ENCODE assay signal across 15 mouse cellular contexts in the genomic region with DNA sequence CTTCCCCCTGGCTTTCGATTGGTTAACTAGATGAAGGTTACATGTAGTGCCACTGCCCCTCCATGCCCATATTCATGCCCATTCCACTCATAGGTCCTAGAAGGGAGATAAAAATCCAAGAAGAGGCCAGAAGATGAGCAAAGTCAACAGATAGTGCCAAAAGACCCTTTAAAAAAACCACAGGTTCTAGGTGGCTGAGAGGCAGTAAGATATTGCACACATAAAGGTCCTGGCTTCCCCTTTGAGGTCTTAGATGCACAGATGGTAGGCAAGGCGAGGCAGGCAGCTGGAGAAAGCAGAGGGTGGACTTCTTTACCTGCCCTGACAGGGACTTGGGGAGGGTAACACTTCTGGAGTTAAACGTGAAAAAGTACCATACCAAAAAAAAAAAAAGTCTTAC.
DNase-seq lines count a peak whose midpoint lies in the region; ATAC-seq and TF ChIP-seq lines count a peak whose summit lies in the region.
"Had no signal": no experiment of that assay in that cellular context is flagged by ENCODE, and none has a peak within 500 bp of the region (broad histone marks: within the 10 kb centered on the region; RNA-seq: fewer than 3 reads in every experiment).

No protein-coding gene starts in this region.

- no peak for TF ChIP-seq POLR2A in thymus, adult 2 months (IDR thresholded peaks at IDR 0.05; ENCODE audit: control insufficient read depth, extremely low read depth, insufficient read depth, low read length, poor library complexity)

- no peaks in the 10 kb centered on the region for H3K27me3 ChIP-seq in intestine, embryonic 14.5 days (replicated peaks; ENCODE audit: control insufficient read depth, insufficient read depth, low read length)
- no peaks in the 10 kb centered on the region for H3K27me3 ChIP-seq in intestine, postnatal 0 days (replicated peaks; ENCODE audit: control insufficient read depth, insufficient read depth, low read length)
- H3K27me3 ChIP-seq in hindbrain, embryonic 14.5 days (ENCODE audit: control insufficient read depth, insufficient read depth, low read length), result no peaks in the 10 kb centered on the region
- H3K27me3 ChIP-seq in midbrain, embryonic 15.5 days (replicated peaks), result 0 out of 2 replicates have a peak, but pooled peaks cover 2% of the 10 kb centered on the region
- no peaks in the 10 kb centered on the region for H3K27me3 ChIP-seq in thymus, adult 2 months (ENCODE audit: control insufficient read depth, insufficient read depth, low read length)
- H3K27me3 ChIP-seq: liver, embryonic 15.5 days had no signal

- no peak overlapping the region for H3K4me2 ChIP-seq in intestine, embryonic 14.5 days (ENCODE audit: low read length)
- H3K4me2 ChIP-seq in intestine, postnatal 0 days (replicated peaks; ENCODE audit: low read depth), result no peak overlapping the region
- no peak overlapping the region for H3K4me2 ChIP-seq in hindbrain, embryonic 14.5 days (replicated peaks)
- no peak overlapping the region for H3K4me2 ChIP-seq in midbrain, embryonic 15.5 days
- H3K4me2 ChIP-seq: liver, embryonic 15.5 days had no signal

- H3K9me3 ChIP-seq in intestine, embryonic 14.5 days (ENCODE audit: control insufficient read depth, low read length), result no peaks in the 10 kb centered on the region
- no peaks in the 10 kb centered on the region for H3K9me3 ChIP-seq in intestine, postnatal 0 days (ENCODE audit: control insufficient read depth)
- no peaks in the 10 kb centered on the region for H3K9me3 ChIP-seq in hindbrain, embryonic 14.5 days (ENCODE audit: control insufficient read depth, low read length)
- H3K9me3 ChIP-seq in midbrain, embryonic 15.5 days, result no peaks in the 10 kb centered on the region
- H3K9me3 ChIP-seq: G1E; liver, embryonic 15.5 days had no signal

- H3K9ac ChIP-seq in intestine, embryonic 14.5 days (ENCODE audit: low read length), result no peak overlapping the region
- no peak overlapping the region for H3K9ac ChIP-seq in intestine, postnatal 0 days (ENCODE audit: low read depth, low read length)
- H3K9ac ChIP-seq in hindbrain, embryonic 14.5 days, result no peak overlapping the region
- H3K9ac ChIP-seq in midbrain, embryonic 15.5 days, result no peak overlapping the region
- H3K9ac ChIP-seq: liver, embryonic 15.5 days had no signal

- 45% methylated on average over 3 of the region's 3 CpGs for WGBS in intestine, embryonic 14.5 days
- 58% methylated on average over 3 of the region's 3 CpGs for WGBS in intestine, postnatal 0 days
- 38% methylated on average over 3 of the region's 3 CpGs for WGBS in hindbrain, embryonic 14.5 days
- 43% methylated on average over 3 of the region's 3 CpGs for WGBS in midbrain, embryonic 15.5 days
- 15% methylated on average over 3 of the region's 3 CpGs for WGBS in thymus, adult 2 months

- H3K4me1 ChIP-seq in intestine, embryonic 14.5 days (replicated peaks; ENCODE audit: control insufficient read depth, insufficient read depth, low read length), result peaks cover 47% of the 10 kb centered on the region
- no peaks in the 10 kb centered on the region for H3K4me1 ChIP-seq in intestine, postnatal 0 days (replicated peaks; ENCODE audit: control insufficient read depth, insufficient read depth, low read length)
- peaks cover 61% of the 10 kb centered on the region for H3K4me1 ChIP-seq in hindbrain, embryonic 14.5 days (replicated peaks; ENCODE audit: control insufficient read depth, insufficient read depth, low read length)
- H3K4me1 ChIP-seq in midbrain, embryonic 15.5 days, result peaks cover 25% of the 10 kb centered on the region
- no peaks in the 10 kb centered on the region for H3K4me1 ChIP-seq in thymus, adult 2 months (replicated peaks; ENCODE audit: control insufficient read depth, insufficient read depth, low read length)

- peak overlapping the region; percentile 70 for H3K27ac ChIP-seq in intestine, embryonic 14.5 days (ENCODE audit: low read depth)
- no peak overlapping the region for H3K27ac ChIP-seq in intestine, postnatal 0 days (ENCODE audit: low read depth, low read length)
- peak overlapping the region; percentile 84 for H3K27ac ChIP-seq in hindbrain, embryonic 14.5 days
- peak overlapping the region; percentile 30; the same call in 1 of the 2 replicates for H3K27ac ChIP-seq in midbrain, embryonic 15.5 days
- no peak overlapping the region for H3K27ac ChIP-seq in thymus, adult 2 months (ENCODE audit: control insufficient read depth, insufficient read depth, low read length)
- H3K27ac ChIP-seq: liver, embryonic 15.5 days; macrophage had no signal

- no peak for ATAC-seq in intestine, embryonic 14.5 days (replicated peaks; ENCODE audit: low FRiP score, low TSS enrichment, low read depth)
- ATAC-seq in intestine, postnatal 0 days, result no peak
- peak; percentile 30; the same call in 1 of the 2 replicates for ATAC-seq in common myeloid progenitor, adult 5-6 weeks (replicated peaks; ENCODE audit: low read depth, poor library complexity, severe bottlenecking)
- ATAC-seq in hindbrain, embryonic 14.5 days (ENCODE audit: low FRiP score), result no peak
- no peak for ATAC-seq in midbrain, embryonic 15.5 days (replicated peaks)

- no peak overlapping the region for H3K4me3 ChIP-seq in intestine, embryonic 14.5 days (ENCODE audit: low read depth, low read length)
- no peak overlapping the region for H3K4me3 ChIP-seq in intestine, postnatal 0 days (ENCODE audit: low read depth, low read length)
- no peak overlapping the region for H3K4me3 ChIP-seq in hindbrain, embryonic 14.5 days (replicated peaks; ENCODE audit: low read length)
- H3K4me3 ChIP-seq in midbrain, embryonic 15.5 days, result no peak overlapping the region
- H3K4me3 ChIP-seq in thymus, adult 2 months (ENCODE audit: control insufficient read depth, insufficient read depth, low read length), result no peak overlapping the region
- H3K4me3 ChIP-seq: liver, embryonic 15.5 days had no signal

- peak; percentile 50 for DNase-seq in intestine, embryonic 14.5 days (ENCODE audit: low spot score)
- DNase-seq in hindbrain, embryonic 14.5 days (ENCODE audit: low spot score), result no peak
- no peak for DNase-seq in thymus, adult 2 months
- DNase-seq in spleen, postnatal 14 days (ENCODE audit: low spot score in 2 of 2), result no peak
- no peak for DNase-seq in embryo, embryonic 10.5 days (ENCODE audit: low spot score)
- DNase-seq: cerebellum, adult 11 months; kidney, adult 11 months; left cerebral cortex, postnatal 4 days; thymus, postnatal 4 days had no signal

- TF ChIP-seq CTCF in intestine, postnatal 0 days (IDR thresholded peaks at IDR 0.05; ENCODE audit: low read depth), result no peak
- TF ChIP-seq CTCF in thymus, adult 2 months (IDR thresholded peaks at IDR 0.05; ENCODE audit: borderline replicate concordance, control insufficient read depth, extremely low read depth, insufficient read depth, low read length, poor library complexity), result no peak

- H3K36me3 ChIP-seq in intestine, embryonic 14.5 days (ENCODE audit: control insufficient read depth, insufficient read depth, low read length), result peaks cover 46% of the 10 kb centered on the region
- no peaks in the 10 kb centered on the region for H3K36me3 ChIP-seq in intestine, postnatal 0 days (ENCODE audit: control insufficient read depth, insufficient read depth)
- peaks cover 6% of the 10 kb centered on the region; the same call in 1 of the 2 replicates for H3K36me3 ChIP-seq in hindbrain, embryonic 14.5 days (replicated peaks; ENCODE audit: control insufficient read depth, insufficient read depth)
- no peaks in the 10 kb centered on the region for H3K36me3 ChIP-seq in midbrain, embryonic 15.5 days (replicated peaks)
- H3K36me3 ChIP-seq in thymus, adult 2 months (ENCODE audit: control insufficient read depth, insufficient read depth, low read length), result no peaks in the 10 kb centered on the region
- H3K36me3 ChIP-seq: G1E; liver, embryonic 15.5 days had no signal

Comparison
In these comparisons a context has a peak if more than half of its experiments do, and no peak if none do; other contexts are left out.
1. H3K27ac ChIP-seq: peak in intestine, embryonic 14.5 days (single experiment), hindbrain, embryonic 14.5 days (single experiment) and midbrain, embryonic 15.5 days (single experiment); none in intestine, postnatal 0 days (single experiment) and thymus, adult 2 months (single experiment).